Mouse (Mus musculus) brown adipose tissue, adult 24 weeks (tissue): ENCODE measurements at regions not wholly inside any gene's neighbourhood (a gene's known extent, or its start where the extent isn't known, plus 50 kb on each side); places are given as distances from the start of the nearest gene placed in this dataset.
"Not testable (repeated sequence)": the region's sequence is repeated elsewhere in the genome, so short reads cannot be mapped to it uniquely, and the experiment has no call there.

ENCODE experiments used
- H3K27ac ChIP-seq: fragments of 200-500 bp; replicated peaks from 2 replicates; pipeline ENCODE4 v1.5.1; 2012; ENCODE audit warnings: low read depth, mild to moderate bottlenecking, low read length
- H3K4me1 ChIP-seq: fragments of 200-500 bp; 2 replicates; pipeline ENCODE4 v1.6.1; 2012; ENCODE audit warnings: low read length, mixed read lengths; ENCODE audit not compliant: control insufficient read depth, insufficient read depth, insufficient read length
- H3K4me3 ChIP-seq: fragments of 200-500 bp; 2 replicates; pipeline ENCODE4 v1.5.1; 2012; ENCODE audit warnings: low read depth, mild to moderate bottlenecking, low read length, moderate library complexity; ENCODE audit not compliant: insufficient read depth

DNA sequence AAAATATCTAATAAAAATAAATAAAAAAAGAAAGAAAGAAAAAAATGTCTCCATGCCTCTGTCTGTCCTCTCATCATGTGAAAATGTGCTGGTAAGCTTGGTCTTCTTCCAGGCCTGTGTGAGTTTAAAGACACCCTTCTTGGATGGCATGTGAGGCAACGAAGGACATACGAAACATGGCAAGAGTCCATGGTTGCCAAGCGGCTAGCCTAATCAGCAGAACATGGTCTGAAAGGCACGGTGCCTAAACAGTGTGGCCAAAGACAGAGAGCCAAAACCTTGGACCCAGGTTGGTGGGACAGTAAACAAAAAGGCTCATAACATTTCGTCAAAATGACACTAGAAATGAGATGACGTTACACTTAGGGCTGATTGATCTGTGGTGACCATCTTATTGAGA is 1344.7 kb upstream of the A1bg start:
- no peaks in the 10 kb centered on the region for H3K4me1 ChIP-seq
- H3K4me3 ChIP-seq = no peak overlapping the region
- no peak overlapping the region for H3K27ac ChIP-seq

DNA sequence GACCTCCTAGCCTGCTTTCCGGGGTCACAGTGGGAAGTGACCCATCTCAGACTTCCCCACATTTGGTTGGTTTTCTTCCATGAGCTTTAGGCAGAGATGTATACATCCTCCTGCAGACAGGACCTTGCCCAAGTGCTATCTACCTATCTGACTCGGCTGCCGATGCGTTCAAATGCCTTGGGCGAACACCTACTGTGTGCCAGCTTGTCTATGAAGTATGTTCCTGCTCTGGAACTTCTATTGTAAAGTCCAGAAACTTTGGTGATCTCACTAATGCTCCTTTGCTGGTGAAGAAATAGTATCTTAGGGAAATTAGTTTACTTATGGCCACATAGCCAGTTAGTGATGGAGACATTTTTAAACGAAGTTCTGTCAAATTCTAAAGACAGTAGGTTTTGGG is 1343.2 kb upstream of the A1bg start:
- H3K4me1 ChIP-seq = peaks cover 4% of the 10 kb centered on the region; the same call in 1 of the 2 replicates
- no peak overlapping the region for H3K27ac ChIP-seq
- no peak overlapping the region for H3K4me3 ChIP-seq

DNA sequence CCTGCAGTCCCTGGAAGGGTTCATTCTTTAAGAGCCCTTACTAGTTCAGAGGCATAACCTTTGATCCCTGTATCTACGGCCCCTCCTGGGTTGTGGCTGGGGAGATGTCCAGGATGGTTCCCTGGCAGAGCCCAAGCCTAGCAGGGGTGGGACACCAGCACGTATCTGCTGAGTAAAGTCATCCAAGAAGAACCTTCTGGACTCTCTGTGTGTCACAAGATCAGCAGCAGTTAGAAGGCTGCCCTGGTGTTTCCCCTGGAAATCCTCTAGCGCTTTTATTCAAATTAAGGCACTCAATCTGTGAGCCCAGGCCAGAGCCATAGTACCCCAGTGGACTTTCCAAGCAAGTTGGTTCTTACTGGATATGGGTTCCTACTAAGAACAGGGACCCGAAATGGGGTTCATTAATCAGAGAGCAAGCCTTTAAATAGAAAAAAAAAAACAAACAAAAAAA is 1342.7 kb upstream of the A1bg start:
- Histone ChIP-seq H3K4me3 (no peak overlapping the region), H3K27ac (no peak overlapping the region), H3K4me1 (peaks cover 4% of the 10 kb centered on the region; the same call in 1 of the 2 replicates)

DNA sequence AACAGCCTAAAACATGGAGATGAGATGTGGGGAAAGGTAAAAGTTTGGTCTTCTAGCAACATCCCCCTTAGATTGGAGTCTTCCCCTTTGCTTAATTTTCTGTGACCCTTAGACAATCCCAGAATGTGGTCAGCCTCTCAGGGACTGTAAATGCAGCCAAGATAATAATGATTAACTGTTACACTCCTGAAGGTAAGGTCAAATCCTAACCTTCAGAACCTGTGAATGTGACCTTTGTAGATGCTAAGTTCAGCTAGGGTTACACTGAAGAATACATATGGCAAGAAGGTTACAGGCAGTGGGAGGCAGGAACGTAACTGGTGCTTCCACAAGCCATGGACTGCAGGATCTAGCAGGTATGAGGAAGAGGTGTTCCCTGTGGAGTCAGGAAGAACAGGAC is 1342.2 kb upstream of the A1bg start:
- Histone ChIP-seq H3K27ac (no peak overlapping the region), H3K4me3 (no peak overlapping the region), H3K4me1 (peaks cover 4% of the 10 kb centered on the region; the same call in 1 of the 2 replicates)

DNA sequence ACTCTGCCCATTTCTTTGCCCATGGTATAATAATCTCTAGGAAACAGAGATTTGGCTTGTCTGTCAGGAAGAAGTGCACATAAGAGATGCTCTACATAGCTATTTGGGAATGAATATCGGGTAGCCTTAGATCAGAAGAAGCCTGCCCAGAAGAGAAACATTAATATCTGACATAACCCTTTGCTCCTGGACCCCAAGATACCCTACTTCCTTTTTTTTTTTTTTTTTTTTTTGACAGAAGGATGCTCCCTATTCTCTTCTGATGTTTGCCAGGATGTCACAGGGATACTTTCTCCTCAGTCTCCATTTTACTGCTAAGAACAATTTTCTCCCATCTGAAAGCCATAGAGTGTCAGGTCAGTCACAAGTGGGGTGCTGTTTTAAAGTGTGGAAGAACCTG is 1341.4 kb upstream of the A1bg start:
- Histone ChIP-seq H3K4me1 (peaks cover 4% of the 10 kb centered on the region; the same call in 1 of the 2 replicates), H3K4me3 (no peak overlapping the region), H3K27ac (no peak overlapping the region)

DNA sequence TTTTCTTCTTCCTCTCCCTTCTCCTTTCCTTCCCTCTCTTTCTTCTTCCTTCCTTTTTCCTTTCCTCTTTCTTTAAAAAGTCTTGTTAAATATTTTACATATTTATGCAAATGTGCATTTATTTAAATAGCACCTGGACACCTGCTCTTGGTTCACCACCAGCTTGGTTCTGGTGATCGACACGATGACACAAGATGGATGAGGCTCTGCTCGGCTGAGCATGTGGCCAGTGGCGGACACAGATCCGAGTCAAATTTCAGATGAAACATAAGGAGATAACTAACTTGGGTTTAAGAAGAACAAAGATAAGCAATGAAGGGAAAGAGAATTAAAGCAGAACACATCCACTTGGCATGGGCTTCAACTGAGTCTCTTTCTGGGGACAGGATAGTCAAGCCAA is 1339.7 kb upstream of the A1bg start:
- H3K27ac ChIP-seq = no peak overlapping the region
- H3K4me3 ChIP-seq = no peak overlapping the region
- peaks cover 4% of the 10 kb centered on the region; the same call in 1 of the 2 replicates for H3K4me1 ChIP-seq

DNA sequence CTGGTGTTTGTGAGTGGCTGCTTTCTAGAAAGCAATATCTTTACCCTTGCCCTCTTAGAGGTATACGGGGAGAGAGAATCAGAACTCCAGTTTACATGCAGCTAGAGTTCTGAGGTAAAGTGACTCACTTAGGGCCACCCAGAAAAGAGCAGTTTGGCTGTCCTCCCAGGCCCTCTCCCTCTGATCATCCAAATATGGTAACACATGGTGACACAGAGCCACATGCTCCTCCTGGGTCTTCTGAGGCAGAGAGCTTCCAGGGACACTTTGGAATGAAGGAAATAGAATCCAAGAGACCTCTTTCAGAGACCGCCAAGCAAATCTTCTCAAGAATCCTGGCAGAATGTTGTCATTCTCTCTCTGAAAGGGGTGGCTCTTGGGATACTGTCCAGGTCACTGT is 1338.7 kb upstream of the A1bg start:
- Histone ChIP-seq H3K27ac (peak overlapping the region; percentile 45), H3K4me1 (peaks cover 9% of the 10 kb centered on the region; the same call in 1 of the 2 replicates), H3K4me3 (no peak overlapping the region)

DNA sequence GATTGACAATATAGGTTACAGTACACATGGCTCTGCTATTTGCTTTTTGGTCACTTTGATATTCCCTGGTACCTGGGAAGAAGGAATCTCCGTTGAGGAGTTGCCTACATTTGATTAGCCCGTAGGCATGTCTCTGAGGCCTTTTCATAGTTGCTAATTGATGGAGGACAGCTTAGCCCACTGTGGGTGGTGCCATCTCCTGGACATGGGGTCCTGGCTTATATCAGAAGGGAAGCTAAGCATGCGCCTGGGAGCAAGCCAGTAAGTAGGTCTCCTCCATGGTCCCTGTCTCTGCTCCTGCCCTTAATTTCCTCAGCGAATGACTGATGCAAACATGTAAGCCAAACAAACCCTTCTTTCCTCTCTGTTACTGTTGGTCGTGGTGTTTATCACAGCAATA is 1335.8 kb upstream of the A1bg start:
- Histone ChIP-seq H3K4me3 (no peak overlapping the region), H3K27ac (peak overlapping the region; percentile 15; the same call in 1 of the 2 replicates), H3K4me1 (peaks cover 14% of the 10 kb centered on the region; the same call in 1 of the 2 replicates)

DNA sequence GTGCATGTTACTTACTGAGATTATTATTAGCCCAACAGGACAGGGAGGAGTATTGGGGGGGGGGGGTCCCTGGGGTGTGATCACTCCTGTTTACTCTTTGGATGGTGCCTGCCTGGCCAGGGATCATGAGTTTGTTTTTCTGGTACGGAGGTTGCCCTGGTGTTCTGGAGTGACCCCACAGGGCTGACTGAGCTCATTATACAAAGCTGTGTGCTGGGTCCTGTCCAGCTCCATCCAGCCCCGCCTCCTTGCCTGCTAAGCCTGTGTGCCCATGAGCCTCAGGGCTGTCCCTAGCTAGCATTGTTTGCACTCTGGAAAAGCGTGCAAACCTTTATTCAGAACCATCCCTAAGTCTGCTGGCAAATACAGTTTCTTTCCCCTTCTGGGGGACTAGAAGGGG is 1335.1 kb upstream of the A1bg start:
- Histone ChIP-seq H3K4me1 (peaks cover 14% of the 10 kb centered on the region; the same call in 1 of the 2 replicates), H3K4me3 (no peak overlapping the region), H3K27ac (0 out of 2 replicates have a peak overlapping the region, but pooled peaks have one; percentile 15)

DNA sequence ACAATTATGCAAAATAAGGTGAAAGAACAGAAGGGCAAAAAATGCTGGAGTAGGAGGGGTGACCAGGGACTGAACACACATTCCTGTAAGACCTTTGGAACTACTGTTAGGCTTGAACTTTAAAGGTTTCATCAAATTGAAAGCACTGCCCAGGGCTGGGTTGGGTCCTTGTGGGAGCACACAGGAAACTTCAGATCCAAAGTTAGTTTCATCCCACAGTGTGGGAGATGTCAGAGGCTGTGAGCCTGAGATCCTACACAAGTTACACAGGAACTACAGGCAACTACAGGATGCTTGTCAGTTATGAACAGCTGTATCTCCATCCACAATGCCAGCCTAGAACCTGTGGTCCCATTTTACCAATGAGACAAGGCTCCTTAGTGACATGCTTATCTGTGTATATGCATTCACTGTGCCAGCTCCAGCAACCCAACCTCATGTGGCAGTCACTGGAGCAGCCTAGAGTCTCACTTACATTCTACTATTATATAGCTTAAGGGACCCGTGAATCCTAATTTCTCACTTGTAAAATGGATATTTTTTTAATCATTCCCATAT is 1334.4 kb upstream of the A1bg start:
- Histone ChIP-seq H3K4me3 (no peak overlapping the region), H3K27ac (peak overlapping the region; percentile 10; the same call in 1 of the 2 replicates), H3K4me1 (peaks cover 14% of the 10 kb centered on the region; the same call in 1 of the 2 replicates)

DNA sequence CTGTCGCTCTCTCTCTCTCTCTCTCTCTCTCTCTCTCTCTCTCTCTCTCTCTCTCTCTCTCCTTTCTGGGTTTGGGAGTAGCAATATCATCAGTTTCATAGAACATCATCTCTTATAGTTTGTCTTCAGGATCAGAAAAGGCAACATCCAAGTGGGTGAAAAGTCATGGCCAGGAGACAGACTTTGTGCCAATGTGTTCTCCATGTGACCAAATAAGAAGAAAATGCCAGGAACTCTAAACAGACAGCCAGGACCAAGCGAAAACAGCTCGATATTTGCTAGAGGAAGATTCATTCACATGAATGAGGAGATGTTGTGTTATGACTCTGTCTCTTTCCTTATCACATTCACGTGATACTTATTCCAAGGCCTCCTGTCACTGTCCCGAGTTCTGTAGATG is 1332.8 kb upstream of the A1bg start:
- peak overlapping the region; percentile 94 for H3K27ac ChIP-seq
- H3K4me3 ChIP-seq = no peak overlapping the region
- H3K4me1 ChIP-seq = peaks cover 9% of the 10 kb centered on the region; the same call in 1 of the 2 replicates

DNA sequence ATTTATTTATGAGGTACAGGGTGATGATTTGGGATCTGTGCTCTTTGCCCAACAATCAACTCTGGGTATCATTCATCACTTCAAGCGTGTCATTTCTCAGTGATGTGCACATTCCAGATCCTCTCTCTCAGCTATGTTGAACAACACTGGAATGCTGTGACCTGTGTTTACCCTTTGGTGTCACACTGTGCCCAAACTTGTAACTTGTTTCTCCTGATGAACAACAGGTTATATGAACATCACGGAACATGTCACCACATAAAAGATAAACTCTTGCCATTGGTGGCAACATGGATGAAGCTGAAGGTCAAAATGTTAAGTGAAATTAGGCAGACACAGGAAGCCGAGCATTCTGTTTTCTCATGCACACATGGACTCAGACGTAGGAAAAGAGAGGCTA is 1330.9 kb upstream of the A1bg start:
- Histone ChIP-seq H3K4me3 (no peak overlapping the region), H3K27ac (no peak overlapping the region), H3K4me1 (peaks cover 14% of the 10 kb centered on the region; the same call in 1 of the 2 replicates)

DNA sequence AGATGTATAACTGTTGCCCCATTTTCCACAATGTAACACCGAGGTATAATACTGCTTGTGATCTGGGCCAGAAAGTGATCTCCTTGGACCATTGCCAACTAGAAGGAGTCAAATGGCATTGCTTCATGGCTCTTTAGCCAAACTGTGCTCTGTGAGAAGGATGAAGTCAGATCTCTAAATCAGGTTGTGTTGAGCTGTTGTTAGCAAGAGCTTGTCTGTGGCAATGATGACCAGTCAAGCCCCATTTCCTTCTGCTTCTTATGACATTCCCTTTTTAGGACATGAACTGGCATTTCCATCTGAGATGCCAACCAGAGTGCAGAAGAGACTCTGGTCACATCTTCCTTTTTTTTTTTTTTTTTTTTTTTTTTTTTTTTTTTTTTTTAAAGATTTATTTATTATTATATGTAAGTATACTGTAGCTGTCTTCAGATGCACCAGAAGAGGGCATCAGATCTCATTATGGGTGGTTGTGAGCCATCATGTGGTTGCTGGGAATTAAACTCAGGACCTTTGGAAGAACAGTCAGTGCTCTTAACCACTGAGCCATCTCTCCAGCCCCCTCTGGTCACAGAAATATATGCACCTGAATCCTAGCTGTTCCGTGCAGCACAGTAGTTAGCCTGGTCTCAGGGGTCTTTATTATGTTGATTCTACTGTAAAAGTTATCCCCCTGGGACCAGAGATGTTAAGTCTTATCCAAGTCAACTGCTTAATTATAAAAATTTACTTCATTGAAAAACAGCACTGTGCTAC is 1329.4 kb upstream of the A1bg start:
- H3K4me3 ChIP-seq, H3K27ac ChIP-seq: not testable (repeated sequence)
- peaks cover 14% of the 10 kb centered on the region; the same call in 1 of the 2 replicates for H3K4me1 ChIP-seq

DNA sequence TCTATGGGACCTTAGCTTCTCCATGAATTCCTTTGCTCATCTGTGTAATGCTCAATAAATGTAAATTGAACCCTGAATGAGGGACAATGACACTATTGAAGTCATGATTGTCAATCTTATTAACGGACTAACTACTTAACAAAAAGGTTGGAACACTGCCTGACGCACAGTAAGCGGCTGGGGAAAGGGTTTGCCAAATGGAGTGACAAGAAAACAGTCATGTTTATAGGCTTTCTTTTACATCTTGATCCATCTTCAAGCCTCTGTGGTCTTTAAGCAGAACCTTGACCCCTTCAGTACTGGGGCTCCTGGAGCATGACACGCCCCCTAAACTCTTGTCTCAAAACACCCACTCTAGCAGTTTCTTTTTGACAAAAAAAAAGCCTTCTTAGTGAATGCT is 1326.6 kb upstream of the A1bg start:
- peaks cover 5% of the 10 kb centered on the region; the same call in 1 of the 2 replicates for H3K4me1 ChIP-seq
- no peak overlapping the region for H3K27ac ChIP-seq
- H3K4me3 ChIP-seq = no peak overlapping the region

DNA sequence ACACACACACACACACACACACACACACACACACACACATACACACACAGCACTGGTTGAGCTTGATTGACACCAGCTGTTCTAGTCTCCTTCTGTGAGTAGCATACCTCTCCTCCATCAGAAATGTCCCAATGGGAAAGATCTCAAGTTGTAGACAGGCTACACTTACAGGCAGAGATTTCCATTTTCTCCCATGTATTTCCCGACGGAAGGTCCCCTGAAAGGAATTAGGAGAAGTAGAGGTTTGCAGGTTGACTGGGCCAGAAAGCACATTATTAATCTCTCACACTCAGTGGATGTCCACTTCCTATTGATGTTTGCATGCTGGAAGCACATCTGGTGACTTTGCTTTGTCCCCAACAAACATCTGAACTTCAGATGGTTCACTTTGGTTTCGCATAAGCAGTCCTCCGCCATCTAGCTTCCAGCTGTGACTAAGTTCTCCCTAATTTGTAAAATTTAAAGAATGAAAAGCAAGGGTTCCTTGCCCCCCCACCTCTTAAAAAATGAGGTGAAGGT is 1323.8 kb upstream of the A1bg start:
- Histone ChIP-seq H3K4me1 (peaks cover 5% of the 10 kb centered on the region; the same call in 1 of the 2 replicates), H3K27ac (no peak overlapping the region), H3K4me3 (no peak overlapping the region)
